Mouse (Mus musculus) forebrain, embryonic 12.5 days (tissue): ENCODE measurements around the gene Gm49392. TPM values are rescaled to one million over a fixed set of nuclear protein-coding genes. Genes with fewer than 3 reads are reported as not detected.
"Not testable (repeated sequence)": the region's sequence is repeated elsewhere in the genome, so short reads cannot be mapped to it uniquely, and the experiment has no call there.

Experiments used
- ATAC-seq: fragments of 200-750 bp; cut with Nextera tagmentation; 2 replicates; pipeline ENCODE4 v1.8.0; 2017; ENCODE audit warnings: moderate TSS enrichment; ENCODE audit not compliant: low FRiP score
- H3K27ac ChIP-seq: fragments of 300-500 bp; sonication (generic); 2 replicates; pipeline ENCODE4 v1.5.1; 2016; ENCODE audit warnings: mild to moderate bottlenecking
- H3K27me3 ChIP-seq: fragments of 300-500 bp; sonication (generic); 2 replicates; pipeline ENCODE4 v1.6.1; 2016; ENCODE audit warnings: mild to moderate bottlenecking
- H3K36me3 ChIP-seq: fragments of 300-500 bp; sonication (generic); replicated peaks from 2 replicates; pipeline ENCODE4 v1.6.1; 2016; ENCODE audit warnings: mild to moderate bottlenecking
- H3K4me1 ChIP-seq: fragments of 300-500 bp; sonication (generic); 2 replicates; pipeline ENCODE4 v1.6.1; 2016
- H3K4me2 ChIP-seq: fragments of 300-500 bp; sonication (generic); 2 replicates; pipeline ENCODE4 v1.6.1; 2016; ENCODE audit warnings: mild to moderate bottlenecking, moderate library complexity
- H3K4me3 ChIP-seq: fragments of 300-500 bp; sonication (generic); replicated peaks from 2 replicates; pipeline ENCODE4 v1.5.1; 2016; ENCODE audit warnings: mild to moderate bottlenecking
- H3K9ac ChIP-seq: fragments of 300-500 bp; sonication (generic); 2 replicates; pipeline ENCODE4 v1.6.1; 2016; ENCODE audit warnings: mild to moderate bottlenecking
- H3K9me3 ChIP-seq: fragments of 300-500 bp; sonication (generic); 2 replicates; pipeline ENCODE4 v1.6.1; 2016
- WGBS: fragments of 180-500 bp; shearing (Covaris S2); methylation state at CpG from one replicate; pipeline ENCODE4 v1.1.7; 2016; 5-methylcytosine and 5-hydroxymethylcytosine counted together
- polyA plus RNA-seq: library from polyadenylated mRNA; unstranded; fragments of >200 nt; fragmentation: Nextera tagmentation; extraction: Ambion mirVana; gene quantifications from 2 replicates; pipeline ENCODE4 v1.2.1, GENCODE M21; 2016

Gm49392 gene
- not detected in 2 replicates for polyA plus RNA-seq

- H3K9me3 ChIP-seq, H3K4me1 ChIP-seq, H3K4me2 ChIP-seq, H3K4me3 ChIP-seq, H3K27me3 ChIP-seq, H3K36me3 ChIP-seq, H3K9ac ChIP-seq, H3K27ac ChIP-seq, ATAC-seq: not testable (repeated sequence)
- WGBS = 90% methylated on average over 8 of the region's 8 CpGs
Measured at GRCm38 (mm10) chr13:60896794-60897193, at the start of gene Gm49392. Gm49392 (minus strand) TSS chr13:60896894.

DNA sequence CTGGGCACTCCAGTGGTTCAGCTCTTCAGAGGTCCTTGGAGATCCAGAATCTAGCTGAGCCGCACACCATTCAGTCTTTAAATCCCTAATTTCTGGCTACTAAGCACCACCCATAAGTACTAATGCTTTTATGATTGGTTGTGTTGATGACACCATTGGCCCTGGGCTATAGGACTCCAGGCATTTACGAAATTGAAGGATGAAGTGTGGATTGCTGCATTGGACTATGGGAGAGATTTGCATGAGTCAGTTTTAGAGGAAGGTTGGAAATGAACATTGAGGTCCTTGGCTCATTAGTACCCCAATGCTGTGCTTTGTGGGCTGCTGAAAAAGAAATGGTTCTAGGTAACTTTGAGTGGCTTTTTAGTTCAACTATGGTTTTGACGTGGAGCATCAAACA, 45.2 kb upstream of the Gm49392 start, which contains the start of gene Tpbpa:
Gene Tpbpa (minus strand): TSS at position 101 of the 400 bp plus-strand sequence.
- not testable (repeated sequence) for H3K4me1 ChIP-seq, ATAC-seq, H3K4me2 ChIP-seq, H3K27me3 ChIP-seq, H3K4me3 ChIP-seq, H3K27ac ChIP-seq, H3K36me3 ChIP-seq, H3K9ac ChIP-seq
- H3K9me3 ChIP-seq = peaks cover 10% of the 10 kb centered on the region
- 79% methylated on average over 3 of the region's 3 CpGs for WGBS

- Histone ChIP-seq H3K4me3 (no peak within 1 kb of the TSS), H3K9me3 (peaks cover 4% of the 10 kb centered on the region), H3K27ac (no peak within 1 kb of the TSS), H3K4me1 (no peaks in the 10 kb centered on the region), H3K9ac (no peak within 1 kb of the TSS), H3K4me2 (no peak within 1 kb of the TSS), H3K36me3 (no peaks in the 10 kb centered on the region), H3K27me3 (no peaks in the 10 kb centered on the region)
- WGBS = 81% methylated on average over 5 of the region's 5 CpGs
- no peak for ATAC-seq
Measured at GRCm38 (mm10) chr13:60936500-60936901, 39.8 kb upstream of the Gm49392 start, which contains the start of the genes Gm49391 and Ctla2a. Gm49391 (minus strand) TSS chr13:60936571. Ctla2a (minus strand) TSS chr13:60936625.

DNA sequence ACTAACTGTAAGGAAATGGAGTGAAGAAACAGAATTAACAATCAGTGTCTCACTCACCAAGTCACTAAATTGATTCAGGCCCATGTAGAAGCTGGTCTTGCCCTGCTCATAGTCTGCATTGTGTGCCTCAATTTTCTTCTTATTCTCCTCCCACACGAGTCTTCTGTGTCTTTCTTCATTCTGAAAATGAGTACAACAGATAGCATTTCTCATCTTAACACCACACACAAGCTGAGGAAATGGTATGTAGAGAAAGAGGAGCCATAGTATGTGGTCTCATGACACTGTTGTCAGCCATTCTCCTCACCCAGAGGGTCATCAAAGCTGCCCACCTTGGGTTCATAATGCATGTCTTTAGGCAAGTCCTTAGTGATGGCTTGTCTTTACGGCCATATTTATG, 38.8 kb upstream of the Gm49392 start, which contains the start of gene Gm49393:
Gene Gm49393 (minus strand): TSS at position 101 of the 400 bp plus-strand sequence.
- not testable (repeated sequence) for ATAC-seq, H3K27me3 ChIP-seq, H3K4me3 ChIP-seq, H3K27ac ChIP-seq, H3K9ac ChIP-seq, H3K4me1 ChIP-seq, H3K36me3 ChIP-seq, H3K9me3 ChIP-seq, H3K4me2 ChIP-seq
- 65% methylated on average over 2 of the region's 2 CpGs for WGBS

GRCm38 (mm10) chr13:60904780-60905179, 8.1 kb upstream of the Gm49392 start, which contains the start of gene Tpbpb:
Tpbpb (minus strand) TSS chr13:60904880.
- WGBS = 81% methylated on average over 2 of the region's 2 CpGs
- not testable (repeated sequence) for H3K27ac ChIP-seq, ATAC-seq, H3K4me1 ChIP-seq, H3K36me3 ChIP-seq, H3K4me2 ChIP-seq, H3K9me3 ChIP-seq, H3K4me3 ChIP-seq, H3K9ac ChIP-seq, H3K27me3 ChIP-seq

- WGBS = 90% methylated on average over 3 of the region's 3 CpGs
- no peak within 1 kb of the TSS for H3K9ac ChIP-seq
- H3K9me3 ChIP-seq = no peaks in the 10 kb centered on the region
- no peak within 1 kb of the TSS for H3K27ac ChIP-seq
- no peak within 1 kb of the TSS for H3K4me3 ChIP-seq
- no peak for ATAC-seq
- no peak within 1 kb of the TSS for H3K4me2 ChIP-seq
- no peaks in the 10 kb centered on the region for H3K27me3 ChIP-seq
- H3K4me1 ChIP-seq = no peaks in the 10 kb centered on the region
- no peaks in the 10 kb centered on the region for H3K36me3 ChIP-seq
Measured at GRCm38 (mm10) chr13:60897328-60897727, 634 bp upstream of the Gm49392 start, which contains the start of gene Ctla2b. Ctla2b (minus strand) TSS chr13:60897447.

- H3K4me2 ChIP-seq = no peak overlapping the region
- H3K4me1 ChIP-seq = no peaks in the 10 kb centered on the region
- H3K4me3 ChIP-seq = no peak overlapping the region
- no peak overlapping the region for H3K9ac ChIP-seq
- no peaks in the 10 kb centered on the region for H3K36me3 ChIP-seq
- no peak for ATAC-seq
- no peaks in the 10 kb centered on the region for H3K9me3 ChIP-seq
- no peak overlapping the region for H3K27ac ChIP-seq
- no peaks in the 10 kb centered on the region for H3K27me3 ChIP-seq
Measured at GRCm38 (mm10) chr13:60895406-60896160, 1.1 kb downstream of the Gm49392 start.

- no peaks in the 10 kb centered on the region for H3K27me3 ChIP-seq
- no peaks in the 10 kb centered on the region for H3K36me3 ChIP-seq
- no peaks in the 10 kb centered on the region for H3K4me1 ChIP-seq
- no peak overlapping the region for H3K9ac ChIP-seq
- H3K9me3 ChIP-seq = no peaks in the 10 kb centered on the region
- WGBS = 100% methylated on average over 1 of the region's 1 CpGs
- ATAC-seq = no peak
- H3K27ac ChIP-seq = no peak overlapping the region
- no peak overlapping the region for H3K4me3 ChIP-seq
- no peak overlapping the region for H3K4me2 ChIP-seq
Measured at GRCm38 (mm10) chr13:60892301-60892700, 4.4 kb downstream of the Gm49392 start.

GRCm38 (mm10) chr13:60864281-60864680, 32.4 kb downstream of the Gm49392 start, which contains the start of gene 4930486L24Rik:
4930486L24Rik (minus strand) TSS chr13:60864475.
- WGBS = 50% methylated on average over 1 of the region's 1 CpGs
- no peak for ATAC-seq
- no peaks in the 10 kb centered on the region for H3K27me3 ChIP-seq
- no peaks in the 10 kb centered on the region for H3K36me3 ChIP-seq
- no peak within 1 kb of the TSS for H3K27ac ChIP-seq
- no peaks in the 10 kb centered on the region for H3K4me1 ChIP-seq
- H3K9ac ChIP-seq = no peak within 1 kb of the TSS
- 0 out of 2 replicates have a peak, but pooled peaks cover 5% of the 10 kb centered on the region for H3K9me3 ChIP-seq
- H3K4me3 ChIP-seq = no peak within 1 kb of the TSS
- no peak within 1 kb of the TSS for H3K4me2 ChIP-seq

DNA sequence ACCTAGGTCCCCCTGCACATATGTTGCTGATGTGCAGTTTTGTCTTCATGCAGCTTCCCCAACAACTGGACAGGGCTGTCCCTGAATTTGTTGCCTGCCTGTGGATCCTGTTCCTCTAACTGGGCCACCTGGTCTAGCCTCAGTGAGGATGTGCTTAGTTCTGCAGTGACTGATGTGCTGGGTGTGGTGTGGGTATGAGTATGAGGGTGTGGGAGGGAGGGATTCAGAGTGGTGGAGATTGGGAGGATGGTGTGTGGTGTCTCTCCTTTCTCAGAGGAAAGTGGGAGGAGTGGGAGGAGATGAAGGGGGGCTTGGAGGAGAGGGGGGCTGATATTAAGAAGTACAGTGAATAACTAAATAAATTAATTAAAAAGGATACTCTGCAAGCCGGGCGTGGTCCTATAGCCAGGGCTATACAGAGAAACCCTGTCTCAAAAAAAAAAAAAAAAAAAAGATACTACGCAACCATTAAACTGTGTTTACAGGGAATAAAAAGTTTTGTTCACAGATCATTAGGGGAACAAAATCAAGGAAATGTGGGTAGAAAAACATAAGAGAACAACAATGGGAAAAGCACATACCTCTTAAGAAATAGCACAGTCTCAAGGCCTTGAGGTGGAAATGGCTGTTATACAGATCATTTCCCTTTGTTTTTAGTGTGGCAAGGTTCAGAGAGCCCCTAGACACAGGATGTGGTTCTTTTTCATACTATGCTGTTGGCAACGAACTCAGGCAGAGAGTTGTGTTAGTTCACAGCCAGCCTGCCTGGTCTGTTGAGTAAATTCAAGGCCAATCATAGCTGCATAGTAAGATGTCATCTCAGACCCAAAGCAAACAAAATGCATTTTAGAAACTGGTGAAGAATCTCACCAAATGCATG, 48.2 kb downstream of the Gm49392 start:
- WGBS = 87% methylated on average over 4 of the region's 4 CpGs

GRCm38 (mm10) chr13:60843153-60843552, 53.5 kb downstream of the Gm49392 start:
- ATAC-seq = no peak

More for the DNA sequence above, 48.2 kb downstream of the Gm49392 start:
- no peaks in the 10 kb centered on the region for H3K9me3 ChIP-seq
- H3K36me3 ChIP-seq = no peaks in the 10 kb centered on the region
- H3K27me3 ChIP-seq = no peaks in the 10 kb centered on the region
- no peak overlapping the region for H3K27ac ChIP-seq
- no peak for ATAC-seq
- no peak overlapping the region for H3K4me2 ChIP-seq
- no peak overlapping the region for H3K4me3 ChIP-seq
- no peaks in the 10 kb centered on the region for H3K4me1 ChIP-seq
- H3K9ac ChIP-seq = no peak overlapping the region

GRCm38 (mm10) chr13:60842703-60843102, 54.0 kb downstream of the Gm49392 start:
- Histone ChIP-seq H3K4me3 (no peak overlapping the region), H3K9me3 (no peaks in the 10 kb centered on the region), H3K4me1 (no peaks in the 10 kb centered on the region), H3K36me3 (no peaks in the 10 kb centered on the region), H3K4me2 (no peak overlapping the region), H3K9ac (no peak overlapping the region), H3K27ac (no peak overlapping the region), H3K27me3 (no peaks in the 10 kb centered on the region)
- WGBS = 88% methylated on average over 6 of the region's 6 CpGs
- no peak for ATAC-seq

More at GRCm38 (mm10) chr13:60843153-60843552, 53.5 kb downstream of the Gm49392 start:
- no peak overlapping the region for H3K9ac ChIP-seq
- H3K4me3 ChIP-seq = no peak overlapping the region
- H3K9me3 ChIP-seq = no peaks in the 10 kb centered on the region
- WGBS = 85% methylated on average over 8 of the region's 8 CpGs
- no peak overlapping the region for H3K27ac ChIP-seq
- no peaks in the 10 kb centered on the region for H3K36me3 ChIP-seq
- no peaks in the 10 kb centered on the region for H3K27me3 ChIP-seq
- H3K4me1 ChIP-seq = no peaks in the 10 kb centered on the region
- no peak overlapping the region for H3K4me2 ChIP-seq
